Mouse (Mus musculus) heart, embryonic 15.5 days (tissue): ENCODE results near the gene Rad21l. TPM values are rescaled to one million over a fixed set of nuclear protein-coding genes. Genes with fewer than 3 reads are reported as not detected.

Experiments
- polyA plus RNA-seq: library from polyadenylated mRNA; unstranded; fragments of >200 nt; fragmentation: Nextera tagmentation; extraction: Ambion mirVana; gene quantifications from 2 replicates; pipeline ENCODE4 v1.2.1, GENCODE M21; 2015

The Rad21l gene
- polyA plus RNA-seq, 1 experiment from 2014 or later: not detected

Other genes starting within 250 kb of the Rad21l start
- gene 4921509C19Rik, start 192.4 kb downstream of the Rad21l start, polyA plus RNA-seq: not detected in 2 replicates
- 135 and 152 TPM in 2 replicates for gene Nsfl1c, start 174.4 kb downstream of the Rad21l start, polyA plus RNA-seq
- gene Fkbp1a, start 126.0 kb downstream of the Rad21l start, polyA plus RNA-seq: 630 and 641 TPM in 2 replicates
- gene Sdcbp2, start 95.9 kb downstream of the Rad21l start, polyA plus RNA-seq: 1.9 and 2.0 TPM in 2 replicates
- gene Snph, start 35.9 kb downstream of the Rad21l start, polyA plus RNA-seq: 0.18 and 0.25 TPM in 2 replicates
- 2.5 and 2.8 TPM in 2 replicates for gene Tmem74b, start 33.5 kb upstream of the Rad21l start, polyA plus RNA-seq
- 23.4 and 28.7 TPM in 2 replicates for gene Psmf1, start 75.7 kb upstream of the Rad21l start, polyA plus RNA-seq
- 0.15 TPM in 1 of 2 replicates, not detected in the other for gene Rspo4, start 174.4 kb upstream of the Rad21l start, polyA plus RNA-seq
- 0.30 and 1.3 TPM in 2 replicates for gene Angpt4, start 242.7 kb upstream of the Rad21l start, polyA plus RNA-seq